Mouse (Mus musculus) kidney, embryonic 14.5 days (tissue): ENCODE results near the gene Crlf1. TPM values are rescaled to one million over a fixed set of nuclear protein-coding genes. Genes with fewer than 3 reads are reported as not detected.

ENCODE experiments used
- ATAC-seq: fragments of 200-750 bp; cut with Nextera tagmentation; 2 replicates; pipeline ENCODE4 v1.8.0; 2017; ENCODE audit warnings: moderate number of reproducible peaks, mild to moderate bottlenecking, moderate TSS enrichment, moderate library complexity; ENCODE audit not compliant: low FRiP score, low TSS enrichment
- H3K27ac ChIP-seq: fragments of 300-500 bp; sonication (generic); 2 replicates; pipeline ENCODE4 v1.5.1; 2014; ENCODE audit warnings: low read depth, mild to moderate bottlenecking, low read length, moderate library complexity, mixed read lengths
- H3K27me3 ChIP-seq: fragments of 300-500 bp; sonication (generic); 2 replicates; pipeline ENCODE4 v1.6.1; 2014; ENCODE audit warnings: mild to moderate bottlenecking, low read length; ENCODE audit not compliant: control insufficient read depth, insufficient read depth
- H3K36me3 ChIP-seq: fragments of 300-500 bp; sonication (generic); 2 replicates; pipeline ENCODE4 v1.6.1; 2014; ENCODE audit warnings: low read length, mixed read lengths; ENCODE audit not compliant: control insufficient read depth, insufficient read depth
- H3K4me1 ChIP-seq: fragments of 300-500 bp; sonication (generic); 2 replicates; pipeline ENCODE4 v1.6.1; 2014; ENCODE audit warnings: low read length, mixed read lengths; ENCODE audit not compliant: control insufficient read depth, insufficient read depth
- H3K4me2 ChIP-seq: fragments of 300-500 bp; sonication (generic); replicated peaks from 2 replicates; pipeline ENCODE4 v1.6.1; 2014; ENCODE audit warnings: low read depth, mild to moderate bottlenecking, low read length
- H3K4me3 ChIP-seq: fragments of 300-500 bp; sonication (generic); 2 replicates; pipeline ENCODE4 v1.5.1; 2014; ENCODE audit warnings: mild to moderate bottlenecking, low read length
- H3K9ac ChIP-seq: fragments of 300-500 bp; sonication (generic); 2 replicates; pipeline ENCODE4 v1.6.1; 2014; ENCODE audit warnings: low read depth, mild to moderate bottlenecking, low read length, moderate library complexity
- H3K9me3 ChIP-seq: fragments of 300-500 bp; sonication (generic); 2 replicates; pipeline ENCODE4 v1.6.1; 2016; ENCODE audit warnings: low read length; ENCODE audit not compliant: control insufficient read depth
- WGBS: fragments of 180-500 bp; shearing (Covaris S2); extraction: QIAGEN DNeasy Blood & Tissue Kit; methylation state at CpG from one replicate; pipeline ENCODE4 v1.1.7; 2014; 5-methylcytosine and 5-hydroxymethylcytosine counted together
- polyA plus RNA-seq: library from polyadenylated mRNA; unstranded; fragments of >200 nt; fragmentation: Nextera tagmentation; extraction: Ambion mirVana; gene quantifications from 2 replicates; pipeline ENCODE4 v1.2.1, GENCODE M21; 2014

The Crlf1 gene
- polyA plus RNA-seq, 1 experiment from 2014 or later = 26.7 TPM

- H3K4me2 ChIP-seq = no peak overlapping the region; the same call in 1 of the 2 replicates
- no peak for ATAC-seq
- peak overlapping the region; percentile 34; the same call in 1 of the 2 replicates for H3K4me3 ChIP-seq
- H3K27me3 ChIP-seq = peaks cover 99% of the 10 kb centered on the region
- H3K27ac ChIP-seq = no peak overlapping the region; the same call in 1 of the 2 replicates
- peaks cover 30% of the 10 kb centered on the region for H3K4me1 ChIP-seq
- no peaks in the 10 kb centered on the region for H3K9me3 ChIP-seq
- no peaks in the 10 kb centered on the region for H3K36me3 ChIP-seq
- no peak overlapping the region for H3K9ac ChIP-seq
- WGBS = 13% methylated on average over 10 of the region's 10 CpGs
These were observed 2.7 kb upstream of the Crlf1 start for GRCm38 (mm10) chr8:70490061-70490879.

GRCm38 (mm10) chr8:70490880-70491495 lies 2.0 kb upstream of the Crlf1 start:
- Histone ChIP-seq H3K4me2 (no peak overlapping the region; the same call in 1 of the 2 replicates), H3K27ac (no peak overlapping the region), H3K9ac (peak overlapping the region; percentile 12; the same call in 1 of the 2 replicates), H3K4me3 (no peak overlapping the region), H3K36me3 (no peaks in the 10 kb centered on the region), H3K4me1 (peaks cover 34% of the 10 kb centered on the region), H3K9me3 (no peaks in the 10 kb centered on the region), H3K27me3 (peaks cover 99% of the 10 kb centered on the region)
- WGBS = 3% methylated on average over 20 of the region's 20 CpGs
- ATAC-seq = no peak

GRCm38 (mm10) chr8:70493692-70494415 lies 896 bp downstream of the Crlf1 start:
- peaks cover 19% of the 10 kb centered on the region for H3K4me1 ChIP-seq
- no peak for ATAC-seq
- H3K9me3 ChIP-seq = no peaks in the 10 kb centered on the region
- 1% methylated on average over 47 of the region's 47 CpGs for WGBS
- peak overlapping the region; percentile 79 for H3K4me2 ChIP-seq
- no peaks in the 10 kb centered on the region for H3K36me3 ChIP-seq
- H3K9ac ChIP-seq = peak overlapping the region; percentile 45; the same call in 1 of the 2 replicates
- H3K27me3 ChIP-seq = peaks cover 98% of the 10 kb centered on the region
- H3K27ac ChIP-seq = no peak overlapping the region
- peak overlapping the region; percentile 40 for H3K4me3 ChIP-seq

- Histone ChIP-seq H3K36me3 (no peaks in the 10 kb centered on the region), H3K4me3 (peak overlapping the region; percentile 40), H3K9me3 (no peaks in the 10 kb centered on the region), H3K4me1 (peaks cover 13% of the 10 kb centered on the region), H3K27ac (no peak overlapping the region), H3K9ac (peak overlapping the region; percentile 34; the same call in 1 of the 2 replicates), H3K27me3 (peaks cover 97% of the 10 kb centered on the region), H3K4me2 (0 out of 2 replicates have a peak overlapping the region, but pooled peaks have one; percentile 21)
- ATAC-seq = no peak
- 2% methylated on average over 28 of the region's 28 CpGs for WGBS
These were observed 1.5 kb downstream of the Crlf1 start for GRCm38 (mm10) chr8:70494416-70494945.

- Histone ChIP-seq H3K27ac (no peak overlapping the region), H3K27me3 (peaks cover 97% of the 10 kb centered on the region), H3K4me3 (peak overlapping the region; percentile 40), H3K36me3 (no peaks in the 10 kb centered on the region), H3K4me1 (peaks cover 11% of the 10 kb centered on the region; the same call in 1 of the 2 replicates), H3K9ac (no peak overlapping the region), H3K4me2 (peak overlapping the region; percentile 22), H3K9me3 (no peaks in the 10 kb centered on the region)
- ATAC-seq = no peak
- WGBS = 2% methylated on average over 21 of the region's 21 CpGs
These were observed 2.2 kb downstream of the Crlf1 start for GRCm38 (mm10) chr8:70495001-70495770.

GRCm38 (mm10) chr8:70495771-70496062 lies 2.8 kb downstream of the Crlf1 start:
- Histone ChIP-seq H3K9ac (no peak overlapping the region; the same call in 1 of the 2 replicates), H3K27ac (no peak overlapping the region), H3K4me3 (peak overlapping the region; percentile 16; the same call in 1 of the 2 replicates), H3K4me2 (peak overlapping the region; percentile 22), H3K4me1 (peaks cover 12% of the 10 kb centered on the region; the same call in 1 of the 2 replicates), H3K36me3 (no peaks in the 10 kb centered on the region), H3K27me3 (peaks cover 98% of the 10 kb centered on the region), H3K9me3 (no peaks in the 10 kb centered on the region)
- ATAC-seq = no peak
- 6% methylated on average over 12 of the region's 12 CpGs for WGBS

GRCm38 (mm10) chr8:70500386-70501301 lies 7.7 kb downstream of the Crlf1 start:
- Histone ChIP-seq H3K4me2 (peak overlapping the region; percentile 27), H3K9ac (no peak overlapping the region), H3K4me3 (peak overlapping the region; percentile 20), H3K27me3 (peaks cover 81% of the 10 kb centered on the region), H3K36me3 (peaks cover 3% of the 10 kb centered on the region; the same call in 1 of the 2 replicates), H3K27ac (no peak overlapping the region), H3K9me3 (no peaks in the 10 kb centered on the region), H3K4me1 (peaks cover 26% of the 10 kb centered on the region)
- WGBS = 11% methylated on average over 37 of the region's 39 CpGs
- no peak for ATAC-seq
